Mouse (Mus musculus) small intestine, adult 2 months (tissue): Measurements from ENCODE around the gene Pitpnm3.

ENCODE experiments used
- CTCF ChIP-seq: fragments of 200-500 bp; IDR thresholded peaks from 2 replicates; pipeline ENCODE4 v1.5.1; 2012; ENCODE audit warnings: low read depth, mild to moderate bottlenecking, control low read depth, inconsistent platforms, low read length, moderate library complexity, mixed read lengths; ENCODE audit not compliant: insufficient replicate concordance, insufficient read length; ENCODE audit errors: extremely low read depth
- POLR2A ChIP-seq: fragments of 200-500 bp; IDR thresholded peaks from 2 replicates; pipeline ENCODE4 v1.6.1; 2012; ENCODE audit warnings: low read depth, mild to moderate bottlenecking, control low read depth, inconsistent platforms, low read length, moderate library complexity

DNA sequence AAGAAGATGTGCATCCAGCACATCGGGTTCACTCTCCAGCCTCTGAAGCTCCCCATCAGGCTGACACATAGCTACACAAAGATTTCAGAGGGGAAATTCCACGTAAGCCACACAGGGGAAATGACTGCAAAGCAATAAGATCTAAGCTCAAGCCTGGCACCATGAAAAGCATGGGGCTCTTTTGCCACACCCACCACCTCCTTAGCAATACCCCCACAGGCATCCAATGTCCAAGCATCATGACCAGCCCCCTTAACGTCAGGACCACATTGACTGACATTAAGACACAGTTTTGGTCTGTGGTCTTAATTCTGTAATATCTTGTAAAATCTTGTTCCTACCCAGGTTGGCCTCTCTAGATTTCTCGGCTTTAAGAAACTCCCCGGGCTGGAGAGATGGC is 45.0 kb upstream of the Pitpnm3 start:
- TF ChIP-seq CTCF (no peak), POLR2A (no peak)
